In genomic region chr13:93303563-93304250, GRCm38 (mm10) we compare ENCODE assay signal across 8 mouse cellular contexts. TPM values are rescaled to one million over a fixed set of nuclear protein-coding genes. Genes with fewer than 3 reads are reported as not detected.
A peak's percentile ranks its signal among the peaks of the same experiment; 100 is the strongest.
DNase-seq lines count a peak whose midpoint lies in the region; ATAC-seq and TF ChIP-seq lines count a peak whose summit lies in the region.

No protein-coding gene starts in this region.

- H3K9me3 ChIP-seq in hindbrain, embryonic 10.5 days: no peaks in the 10 kb centered on the region
- no peaks in the 10 kb centered on the region for H3K9me3 ChIP-seq in lung, postnatal 0 days (ENCODE audit: low read length)

- peak; percentile 96 for DNase-seq in MN1 (ENCODE audit: low spot score)
- DNase-seq in cerebellum, adult 9-10 months: peak; percentile 99
- peak; percentile 95 for DNase-seq in hindbrain, embryonic 10.5 days (ENCODE audit: low spot score)
- peak; percentile 98 for DNase-seq in layer of hippocampus, adult 9-11 months
- peak; percentile 97 for DNase-seq in lung, postnatal 0 days (ENCODE audit: low spot score)
- peak; percentile 93 for DNase-seq in ovary, postnatal 14 days (ENCODE audit: low spot score)
- DNase-seq in thymus, postnatal 14 days: peak; percentile 97

- peak overlapping the region; percentile 58 for H3K9ac ChIP-seq in lung, postnatal 0 days (replicated peaks; ENCODE audit: low read depth)

- no peaks in the 10 kb centered on the region for H3K27me3 ChIP-seq in hindbrain, embryonic 10.5 days (ENCODE audit: insufficient read depth, poor library complexity, severe bottlenecking)
- H3K27me3 ChIP-seq in lung, postnatal 0 days (replicated peaks; ENCODE audit: insufficient read depth, low read length): no peaks in the 10 kb centered on the region

- H3K36me3 ChIP-seq in hindbrain, embryonic 10.5 days: no peaks in the 10 kb centered on the region
- H3K36me3 ChIP-seq in lung, postnatal 0 days (ENCODE audit: insufficient read depth, low read length): no peaks in the 10 kb centered on the region

- TF ChIP-seq EP300 in lung, postnatal 0 days (IDR thresholded peaks at IDR 0.05): no peak

- H3K27ac ChIP-seq in hindbrain, embryonic 10.5 days: peak overlapping the region; percentile 98
- peak overlapping the region; percentile 92 for H3K27ac ChIP-seq in lung, postnatal 0 days (ENCODE audit: low read length)

- H3K4me2 ChIP-seq in lung, postnatal 0 days (replicated peaks; ENCODE audit: low read depth, low read length): peak overlapping the region; percentile 97

- peak; percentile 61 for TF ChIP-seq CTCF in lung, postnatal 0 days (IDR thresholded peaks at IDR 0.05)

- peak; percentile 81 for ATAC-seq in frontal cortex, adult (ENCODE audit: low TSS enrichment)
- peak; percentile 95 for ATAC-seq in lung, postnatal 0 days

- WGBS in hindbrain, embryonic 10.5 days: under 1% methylated on average over 86 of the region's 90 CpGs
- under 1% methylated on average over 46 of the region's 90 CpGs for WGBS in lung, postnatal 0 days

- peak overlapping the region; percentile 92 for H3K4me3 ChIP-seq in hindbrain, embryonic 10.5 days
- H3K4me3 ChIP-seq in lung, postnatal 0 days (ENCODE audit: low read depth, low read length): peak overlapping the region; percentile 94

- peaks cover 46% of the 10 kb centered on the region for H3K4me1 ChIP-seq in hindbrain, embryonic 10.5 days (replicated peaks)
- no peaks in the 10 kb centered on the region; the same call in 1 of the 2 replicates for H3K4me1 ChIP-seq in lung, postnatal 0 days (ENCODE audit: insufficient read depth, low read depth, low read length)

RNA-seq across cellular contexts. Expression of gene Homer1, which starts 4.3 kb away (rescaled TPM):
- polyA plus RNA-seq in hindbrain, embryonic 10.5 days (2016; fragmentation: Nextera tagmentation; extraction: Ambion mirVana): 8.3 and 8.4 TPM in 2 replicates
- polyA plus RNA-seq in lung, postnatal 0 days (2015; fragmentation: Nextera tagmentation; extraction: Ambion mirVana): 2.3 and 2.7 TPM in 2 replicates

Comparison
In these comparisons a context has a peak if more than half of its experiments do, and no peak if none do; other contexts are left out.
1. Peak in every context shown above with its lines: DNase-seq, ATAC-seq, H3K4me3 ChIP-seq and H3K27ac ChIP-seq.